Mouse (Mus musculus) bone marrow macrophage, adult 2 months (primary cell): ENCODE data around the gene Gm21818.
"Not testable (repeated sequence)": the region's sequence is repeated elsewhere in the genome, so short reads cannot be mapped to it uniquely, and the experiment has no call there.

Experiments
- CTCF ChIP-seq: IDR thresholded peaks from 2 replicates; pipeline ENCODE4 v1.5.1; 2012; ENCODE audit warnings: low read depth, mild to moderate bottlenecking, low read length, moderate library complexity
- POLR2A ChIP-seq: IDR thresholded peaks from 2 replicates; pipeline ENCODE4 v1.6.1; 2012; ENCODE audit warnings: mild to moderate bottlenecking, low read depth, low read length, borderline replicate concordance

DNA sequence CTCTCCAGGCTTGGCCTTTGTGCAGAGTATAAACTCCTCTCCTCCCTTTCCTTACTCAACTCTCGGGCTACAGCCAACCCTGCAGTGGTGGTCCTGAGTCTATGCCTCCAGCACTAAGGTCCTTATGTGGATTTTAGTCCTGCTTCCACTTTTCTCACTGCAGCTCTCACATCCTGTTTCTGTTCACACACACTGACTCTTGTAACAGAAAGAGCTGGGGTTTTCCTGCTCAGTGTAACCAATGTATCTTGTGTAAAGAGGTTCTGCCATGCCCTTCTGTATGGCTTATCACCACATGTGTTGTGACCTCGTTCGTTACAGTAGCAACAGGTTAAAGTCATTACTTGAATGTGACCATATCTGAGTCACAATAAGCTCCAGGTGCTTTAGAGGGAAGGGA lies 21.6 kb upstream of the Gm21818 start:
- TF ChIP-seq POLR2A, CTCF: not testable (repeated sequence)
